Mouse (Mus musculus) heart, embryonic 16.5 days (tissue): ENCODE measurements around the gene Aqp7. TPM values are rescaled to one million over a fixed set of nuclear protein-coding genes. Genes with fewer than 3 reads are reported as not detected.
A peak's percentile ranks its signal among the peaks of the same experiment; 100 is the strongest.

Source experiments
- ATAC-seq: fragments of 200-750 bp; cut with Nextera tagmentation; replicated peaks from 2 replicates; pipeline ENCODE4 v1.8.0; 2017; ENCODE audit warnings: moderate number of reproducible peaks; ENCODE audit not compliant: insufficient read depth, low FRiP score; ENCODE audit errors: extremely low read depth
- H3K27ac ChIP-seq: fragments of 300-500 bp; sonication (generic); 2 replicates; pipeline ENCODE4 v1.5.1; 2014; ENCODE audit warnings: mild to moderate bottlenecking, low read length, control low read depth, moderate library complexity
- H3K27me3 ChIP-seq: fragments of 300-500 bp; sonication (generic); 2 replicates; pipeline ENCODE4 v1.6.1; 2014; ENCODE audit warnings: low read length, mixed read lengths; ENCODE audit not compliant: control insufficient read depth, insufficient read depth
- H3K36me3 ChIP-seq: fragments of 300-500 bp; sonication (generic); 2 replicates; pipeline ENCODE4 v1.6.1; 2014; ENCODE audit not compliant: control insufficient read depth, insufficient read depth
- H3K4me1 ChIP-seq: fragments of 300-500 bp; sonication (generic); 2 replicates; pipeline ENCODE4 v1.6.1; 2014; ENCODE audit warnings: low read length, mixed read lengths; ENCODE audit not compliant: control insufficient read depth, insufficient read depth
- H3K4me2 ChIP-seq: fragments of 300-500 bp; sonication (generic); 2 replicates; pipeline ENCODE4 v1.6.1; 2014; ENCODE audit warnings: low read depth, mild to moderate bottlenecking, control low read depth, low read length
- H3K4me3 ChIP-seq: fragments of 300-500 bp; sonication (generic); 2 replicates; pipeline ENCODE4 v1.5.1; 2014; ENCODE audit warnings: mild to moderate bottlenecking, control low read depth, low read length
- H3K9ac ChIP-seq: fragments of 300-500 bp; sonication (generic); 2 replicates; pipeline ENCODE4 v1.6.1; 2014; ENCODE audit warnings: low read length, control low read depth
- H3K9me3 ChIP-seq: fragments of 300-500 bp; sonication (generic); replicated peaks from 2 replicates; pipeline ENCODE4 v1.6.1; 2016; ENCODE audit warnings: low read length; ENCODE audit not compliant: control insufficient read depth
- WGBS: fragments of 180-500 bp; shearing (Covaris S2); extraction: QIAGEN DNeasy Blood & Tissue Kit; methylation state at CpG from one replicate; pipeline ENCODE4 v1.1.7; 2014; 5-methylcytosine and 5-hydroxymethylcytosine counted together
- polyA plus RNA-seq: library from polyadenylated mRNA; unstranded; fragments of >200 nt; fragmentation: Nextera tagmentation; extraction: Ambion mirVana; gene quantifications from 2 replicates; pipeline ENCODE4 v1.2.1, GENCODE M21; 2015

Gene Aqp7
- polyA plus RNA-seq, 1 experiment from 2014 or later = 1.1 TPM

DNA sequence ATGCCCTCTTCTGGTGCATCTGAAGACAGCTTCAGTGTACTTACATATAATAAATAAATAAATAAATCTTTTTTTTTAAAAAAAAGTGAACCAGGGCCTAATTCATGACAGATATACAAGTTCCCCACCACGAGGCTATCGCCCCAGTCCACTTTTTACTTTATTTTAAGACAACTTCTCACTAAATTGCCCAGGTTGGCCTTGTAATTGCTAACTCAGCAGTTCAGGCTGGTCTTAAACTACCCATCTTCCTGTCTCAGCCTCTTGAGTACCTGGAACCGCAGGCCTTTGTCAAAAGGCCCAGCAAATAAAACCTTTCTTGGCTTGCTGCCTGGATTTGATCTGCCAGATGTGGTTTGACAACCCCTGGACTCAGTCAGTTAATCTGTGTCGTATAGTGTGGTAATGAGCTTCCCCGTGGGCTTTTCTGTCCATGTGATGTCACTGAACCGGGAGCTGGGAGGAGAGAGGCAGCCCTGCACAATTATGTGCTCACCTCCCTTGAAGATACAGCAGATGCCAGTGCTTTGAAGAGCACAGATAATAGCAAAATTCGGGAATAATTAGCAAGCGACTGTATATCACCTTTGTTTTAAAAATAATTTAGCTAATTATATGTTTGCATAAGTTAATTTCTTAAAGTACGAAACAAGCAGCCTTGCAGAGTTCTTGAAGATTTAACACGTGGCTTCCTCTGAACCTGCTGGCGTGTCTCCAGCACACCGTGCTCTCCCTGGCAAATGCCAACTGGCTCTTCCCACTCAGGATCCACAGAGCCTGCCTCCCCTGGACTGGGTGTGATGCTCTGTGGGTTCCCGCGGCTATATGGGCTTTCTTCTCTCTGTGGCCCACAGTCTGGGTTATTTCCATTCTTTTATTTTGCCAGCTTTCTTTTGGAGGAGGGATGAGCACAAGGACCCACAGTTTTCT, 23.8 kb upstream of the Aqp7 start:
- Histone ChIP-seq H3K4me3 (no peak overlapping the region), H3K4me1 (no peaks in the 10 kb centered on the region), H3K4me2 (no peak overlapping the region), H3K36me3 (no peaks in the 10 kb centered on the region), H3K27ac (no peak overlapping the region), H3K9me3 (no peaks in the 10 kb centered on the region), H3K9ac (no peak overlapping the region), H3K27me3 (no peaks in the 10 kb centered on the region)
- WGBS = 75% methylated on average over 14 of the region's 14 CpGs
- ATAC-seq = no peak

DNA sequence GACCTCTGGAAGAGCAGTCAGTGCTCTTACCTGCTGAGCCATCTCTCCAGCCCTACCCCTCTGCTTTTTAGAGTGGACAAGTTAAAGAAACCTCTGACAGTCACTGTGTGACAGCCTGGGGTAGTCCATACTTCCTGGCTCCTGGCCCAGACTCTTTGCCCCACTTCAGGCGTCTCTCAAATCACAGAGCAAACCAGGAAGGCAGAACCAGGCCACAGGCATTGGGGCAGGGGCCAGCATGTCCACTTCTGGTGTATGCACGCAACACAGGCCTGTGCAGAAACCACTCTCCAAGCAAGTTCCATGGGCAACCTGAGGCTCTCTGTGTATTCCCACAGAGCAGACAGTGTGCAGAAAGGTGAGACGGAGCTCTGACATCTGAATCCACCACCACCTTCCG, 17.3 kb upstream of the Aqp7 start:
- 72% methylated on average over 4 of the region's 4 CpGs for WGBS
- H3K4me2 ChIP-seq = no peak overlapping the region
- H3K4me1 ChIP-seq = no peaks in the 10 kb centered on the region
- no peaks in the 10 kb centered on the region for H3K36me3 ChIP-seq
- no peaks in the 10 kb centered on the region for H3K9me3 ChIP-seq
- no peak overlapping the region for H3K9ac ChIP-seq
- no peak for ATAC-seq
- H3K27ac ChIP-seq = no peak overlapping the region
- no peaks in the 10 kb centered on the region for H3K27me3 ChIP-seq
- H3K4me3 ChIP-seq = no peak overlapping the region

DNA sequence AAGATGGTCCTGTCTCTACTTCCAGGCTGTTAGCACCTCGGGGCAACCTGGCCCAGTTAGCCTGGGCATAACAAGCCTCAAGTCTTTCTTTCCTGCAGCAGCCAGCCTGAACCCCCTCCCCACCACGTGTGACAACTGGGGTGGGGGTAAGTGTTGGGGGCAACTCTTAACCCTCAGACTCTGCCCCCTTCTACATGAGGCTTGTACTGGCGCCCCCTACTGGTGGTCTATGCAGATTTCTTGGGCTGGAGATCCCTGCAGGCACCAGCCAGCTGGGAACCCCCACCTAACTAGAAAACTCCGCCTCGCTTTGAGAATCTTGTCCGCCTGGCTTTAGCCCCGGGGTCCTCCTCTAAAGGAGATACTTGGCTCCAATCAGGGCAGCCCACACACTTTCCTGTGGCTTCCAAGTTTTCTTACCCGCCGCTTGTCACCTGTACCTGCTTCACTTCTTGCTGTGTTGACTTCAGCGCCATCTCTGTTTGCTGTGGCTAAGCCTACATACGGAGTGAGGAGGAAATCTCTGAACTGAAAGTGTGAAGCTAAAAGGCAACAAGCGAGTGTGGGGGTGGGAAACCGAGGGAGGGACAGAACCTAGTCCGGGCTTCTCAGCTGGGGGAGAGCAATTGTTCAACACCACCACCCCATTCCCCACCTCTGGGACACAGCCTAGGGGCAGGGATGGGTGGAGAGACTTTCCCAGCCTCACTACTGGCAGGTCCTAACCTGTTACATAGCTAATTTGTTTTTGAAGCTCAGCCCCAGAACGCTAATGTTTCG, 16.1 kb upstream of the Aqp7 start:
- no peaks in the 10 kb centered on the region for H3K9me3 ChIP-seq
- H3K27me3 ChIP-seq = no peaks in the 10 kb centered on the region
- no peak overlapping the region for H3K9ac ChIP-seq
- H3K36me3 ChIP-seq = no peaks in the 10 kb centered on the region
- no peaks in the 10 kb centered on the region for H3K4me1 ChIP-seq
- no peak overlapping the region for H3K27ac ChIP-seq
- 18% methylated on average over 16 of the region's 16 CpGs for WGBS
- peak overlapping the region; percentile 26 for H3K4me2 ChIP-seq
- H3K4me3 ChIP-seq = peak overlapping the region; percentile 18; the same call in 1 of the 2 replicates
- no peak for ATAC-seq

DNA sequence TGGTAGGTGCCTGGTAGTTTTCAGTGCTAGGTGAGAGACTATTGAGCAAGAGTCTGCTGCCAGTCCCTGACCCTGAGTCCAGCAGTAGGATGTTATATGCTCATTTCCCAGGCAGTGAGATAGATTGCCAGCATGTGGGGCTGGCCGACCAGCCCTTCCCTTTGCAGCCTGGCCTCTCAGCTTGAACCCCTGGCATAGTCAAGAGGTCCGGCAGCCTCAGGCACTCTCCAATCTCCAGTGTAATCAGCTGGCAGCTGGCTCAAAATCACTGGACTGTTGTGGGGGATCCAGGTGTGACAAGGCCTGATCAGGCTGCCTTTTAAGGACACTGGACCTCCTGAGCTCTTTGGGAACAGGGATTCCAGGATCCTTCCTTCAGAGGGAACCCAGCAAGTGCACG, 15.4 kb upstream of the Aqp7 start:
- WGBS = 41% methylated on average over 3 of the region's 3 CpGs
- H3K36me3 ChIP-seq = no peaks in the 10 kb centered on the region
- H3K9me3 ChIP-seq = no peaks in the 10 kb centered on the region
- H3K9ac ChIP-seq = no peak overlapping the region
- no peak overlapping the region for H3K4me2 ChIP-seq
- no peak overlapping the region for H3K27ac ChIP-seq
- no peak overlapping the region for H3K4me3 ChIP-seq
- H3K4me1 ChIP-seq = no peaks in the 10 kb centered on the region
- ATAC-seq = no peak
- no peaks in the 10 kb centered on the region for H3K27me3 ChIP-seq

DNA sequence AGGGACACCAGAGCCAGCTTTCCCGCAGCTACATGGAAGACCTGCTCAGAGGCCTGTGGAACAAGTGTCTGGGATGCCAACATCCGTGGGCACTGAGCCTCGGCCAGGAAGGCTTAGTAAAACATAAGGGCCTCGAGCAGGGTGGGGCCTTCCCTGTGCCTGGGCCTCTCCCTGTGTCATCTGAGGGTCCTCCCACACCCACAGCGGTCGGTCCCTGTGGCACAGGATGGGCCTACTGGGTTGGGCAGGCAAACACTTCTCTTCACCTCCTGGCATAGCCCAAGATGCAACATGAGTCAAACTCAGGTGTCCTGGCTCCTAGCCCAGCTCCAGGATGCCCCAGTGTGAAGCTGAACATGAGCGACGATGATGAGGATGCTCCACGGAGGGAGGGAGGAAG, 9.4 kb upstream of the Aqp7 start:
- WGBS = 75% methylated on average over 7 of the region's 9 CpGs
- ATAC-seq = no peak

DNA sequence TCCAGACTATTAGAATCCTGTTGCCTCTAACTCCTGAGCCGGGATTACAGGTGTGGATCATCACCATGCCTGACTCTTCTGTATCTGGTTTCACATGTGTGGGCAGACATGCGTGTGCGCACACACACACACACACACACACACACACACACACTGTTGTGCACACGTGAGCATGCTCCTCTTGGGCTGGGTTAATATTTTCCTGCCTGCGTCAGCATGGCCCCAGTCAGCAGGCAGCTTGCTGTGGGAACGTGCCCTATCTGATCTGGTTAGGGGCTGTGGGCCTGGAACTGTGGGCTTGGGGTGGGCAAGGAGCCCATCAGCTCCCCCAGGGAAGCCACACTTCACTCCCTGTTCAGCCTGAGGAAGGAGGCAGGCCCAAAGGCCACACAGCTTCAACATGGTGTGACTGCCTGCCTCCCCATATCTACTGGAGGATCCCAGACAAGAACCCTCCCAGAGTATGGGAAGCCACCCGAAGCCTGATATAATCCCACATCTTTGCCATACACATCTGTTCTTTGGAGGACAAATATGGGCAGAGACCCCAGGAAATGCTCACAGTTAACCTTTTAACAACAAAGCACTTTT, 8.9 kb upstream of the Aqp7 start:
- Histone ChIP-seq H3K4me2 (no peak overlapping the region), H3K4me3 (no peak overlapping the region), H3K27me3 (no peaks in the 10 kb centered on the region), H3K27ac (no peak overlapping the region), H3K9ac (no peak overlapping the region), H3K36me3 (no peaks in the 10 kb centered on the region), H3K4me1 (peaks cover 13% of the 10 kb centered on the region), H3K9me3 (no peaks in the 10 kb centered on the region)
- no peak for ATAC-seq
- 56% methylated on average over 7 of the region's 7 CpGs for WGBS

More for the DNA sequence above, 9.4 kb upstream of the Aqp7 start:
- Histone ChIP-seq H3K4me3 (no peak overlapping the region), H3K9ac (no peak overlapping the region), H3K4me2 (no peak overlapping the region), H3K36me3 (no peaks in the 10 kb centered on the region), H3K27me3 (no peaks in the 10 kb centered on the region), H3K9me3 (no peaks in the 10 kb centered on the region), H3K4me1 (peaks cover 13% of the 10 kb centered on the region), H3K27ac (no peak overlapping the region)

DNA sequence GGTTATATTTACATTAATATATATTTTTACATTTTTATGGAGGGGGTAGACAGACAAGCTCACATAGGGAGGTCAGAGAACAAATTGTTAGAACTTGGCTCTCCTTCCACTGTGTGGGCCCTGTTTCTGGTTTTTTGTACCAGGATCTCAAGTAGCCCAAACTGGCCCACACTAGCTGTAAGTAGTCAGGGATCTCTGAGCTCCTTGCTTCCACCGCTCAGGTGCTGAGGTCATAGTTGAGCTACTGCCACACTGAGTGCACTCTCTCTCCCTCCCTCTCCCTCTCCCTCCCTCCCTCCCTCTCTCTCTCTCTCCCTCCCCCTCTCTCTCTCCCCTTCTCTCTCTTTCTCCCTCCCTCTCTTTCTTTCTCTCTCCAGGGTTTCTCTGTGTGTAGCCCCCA, 8.3 kb upstream of the Aqp7 start:
- Histone ChIP-seq H3K9ac (no peak overlapping the region), H3K4me1 (peaks cover 13% of the 10 kb centered on the region), H3K27ac (no peak overlapping the region), H3K36me3 (no peaks in the 10 kb centered on the region), H3K4me3 (no peak overlapping the region), H3K9me3 (no peaks in the 10 kb centered on the region), H3K4me2 (no peak overlapping the region), H3K27me3 (no peaks in the 10 kb centered on the region)
- no peak for ATAC-seq
- 35% methylated on average over 1 of the region's 1 CpGs for WGBS

DNA sequence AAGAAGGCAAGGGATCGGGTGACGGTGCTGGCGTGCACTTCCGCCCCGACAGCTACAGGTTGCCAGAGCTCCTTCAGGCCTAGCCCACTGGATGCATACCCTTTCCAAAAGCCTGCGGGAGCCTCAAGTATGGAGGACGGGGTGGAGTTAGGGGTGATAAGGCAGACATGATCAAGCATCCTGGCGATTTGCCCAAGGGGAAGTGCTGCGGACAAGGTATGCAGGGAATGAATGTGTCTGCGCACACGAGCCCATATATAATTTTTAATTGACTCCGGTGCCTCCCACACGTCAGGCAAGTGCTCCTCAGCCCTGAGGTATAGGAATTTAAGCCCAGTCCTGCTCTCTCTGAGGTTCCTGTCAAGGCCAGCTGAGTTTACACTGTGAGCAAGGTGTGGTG, 7.2 kb upstream of the Aqp7 start:
- Histone ChIP-seq H3K27ac (peak overlapping the region; percentile 75), H3K4me2 (peak overlapping the region; percentile 62), H3K9me3 (no peaks in the 10 kb centered on the region), H3K36me3 (no peaks in the 10 kb centered on the region), H3K9ac (peak overlapping the region; percentile 59), H3K27me3 (no peaks in the 10 kb centered on the region), H3K4me3 (peak overlapping the region; percentile 25), H3K4me1 (peaks cover 16% of the 10 kb centered on the region)
- WGBS = 20% methylated on average over 13 of the region's 13 CpGs
- ATAC-seq = peak; percentile 70

DNA sequence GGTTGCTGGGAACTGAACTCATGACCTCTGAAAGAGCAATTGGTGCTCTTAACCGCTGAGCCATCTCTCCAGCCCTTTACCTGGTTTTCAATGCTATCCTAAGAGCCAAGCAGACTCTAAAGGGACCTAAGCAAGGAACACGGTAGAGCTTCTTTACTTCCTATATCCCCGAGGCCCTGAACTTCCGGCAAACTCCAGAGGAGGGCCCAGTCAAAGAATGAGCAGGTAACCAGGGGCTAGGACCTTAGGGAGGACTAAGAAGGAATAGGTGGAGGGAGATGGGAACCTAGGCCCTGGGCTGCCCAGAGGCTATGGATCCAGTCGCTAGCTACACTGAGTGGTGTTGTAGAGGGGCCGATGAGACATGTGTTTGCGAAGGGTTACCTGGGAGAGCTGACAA, 3.8 kb upstream of the Aqp7 start:
- H3K9me3 ChIP-seq = no peaks in the 10 kb centered on the region
- H3K4me2 ChIP-seq = no peak overlapping the region
- no peaks in the 10 kb centered on the region for H3K36me3 ChIP-seq
- no peak overlapping the region for H3K9ac ChIP-seq
- H3K27ac ChIP-seq = no peak overlapping the region
- H3K4me3 ChIP-seq = no peak overlapping the region
- H3K27me3 ChIP-seq = no peaks in the 10 kb centered on the region
- no peak for ATAC-seq
- WGBS = 82% methylated on average over 7 of the region's 7 CpGs
- H3K4me1 ChIP-seq = peaks cover 27% of the 10 kb centered on the region
